Mouse (Mus musculus): ENCODE measurements at regions not wholly inside any gene's neighbourhood (a gene's known extent, or its start where the extent isn't known, plus 50 kb on each side); places are given as distances from the start of the nearest gene placed in this dataset.

- no peaks in the 10 kb centered on the region for H3K4me1 ChIP-seq (replicated peaks; ENCODE audit: control insufficient read depth, insufficient read depth, low read length)
- H3K36me3 ChIP-seq (ENCODE audit: control insufficient read depth, insufficient read depth, low read length), result no peaks in the 10 kb centered on the region
- no peak overlapping the region for H3K27ac ChIP-seq (ENCODE audit: low read length)
- ATAC-seq (ENCODE audit: low read depth), result no peak
- no peak overlapping the region for H3K9ac ChIP-seq (ENCODE audit: low read length)
- no peak overlapping the region for H3K4me2 ChIP-seq (ENCODE audit: low read depth, low read length)
- no peaks in the 10 kb centered on the region; the same call in 1 of the 2 replicates for H3K27me3 ChIP-seq (ENCODE audit: control insufficient read depth, insufficient read depth, low read depth, low read length)
- H3K9me3 ChIP-seq (ENCODE audit: control insufficient read depth, low read length), result no peaks in the 10 kb centered on the region
- 55% methylated on average over 3 of the region's 3 CpGs for WGBS
- no peak overlapping the region for H3K4me3 ChIP-seq (ENCODE audit: low read length)
Measured at GRCm38 (mm10) chr15:102807353-102807752, 85.4 kb upstream of the Calcoco1 start.

- Histone ChIP-seq H3K4me3 (ENCODE audit: low read length) (no peak overlapping the region), H3K27me3 (ENCODE audit: control insufficient read depth, insufficient read depth, low read depth, low read length) (no peaks in the 10 kb centered on the region), H3K4me2 (ENCODE audit: low read depth, low read length) (no peak overlapping the region), H3K4me1 (replicated peaks; ENCODE audit: control insufficient read depth, insufficient read depth, low read length) (no peaks in the 10 kb centered on the region), H3K9me3 (ENCODE audit: control insufficient read depth, low read length) (no peaks in the 10 kb centered on the region), H3K36me3 (ENCODE audit: control insufficient read depth, insufficient read depth, low read length) (no peaks in the 10 kb centered on the region), H3K27ac (ENCODE audit: low read length) (no peak overlapping the region), H3K9ac (ENCODE audit: low read length) (no peak overlapping the region)
- ATAC-seq (ENCODE audit: low read depth), result no peak
- WGBS, result 58% methylated on average over 12 of the region's 12 CpGs
Measured at GRCm38 (mm10) chr15:102819181-102819580, 97.2 kb upstream of the Calcoco1 start.

GRCm38 (mm10) chr15:102839688-102840087 is 81.2 kb upstream of the Hoxc13 start:
- H3K4me2 ChIP-seq (ENCODE audit: low read depth, low read length), result no peak overlapping the region
- no peaks in the 10 kb centered on the region for H3K4me1 ChIP-seq (replicated peaks; ENCODE audit: control insufficient read depth, insufficient read depth, low read length)
- peaks cover 2% of the 10 kb centered on the region; the same call in 1 of the 2 replicates for H3K27me3 ChIP-seq (ENCODE audit: control insufficient read depth, insufficient read depth, low read depth, low read length)
- no peaks in the 10 kb centered on the region for H3K9me3 ChIP-seq (ENCODE audit: control insufficient read depth, low read length)
- ATAC-seq (ENCODE audit: low read depth), result no peak
- WGBS, result 71% methylated on average over 5 of the region's 5 CpGs
- H3K9ac ChIP-seq (ENCODE audit: low read length), result no peak overlapping the region
- H3K27ac ChIP-seq (ENCODE audit: low read length), result no peak overlapping the region
- no peaks in the 10 kb centered on the region for H3K36me3 ChIP-seq (ENCODE audit: control insufficient read depth, insufficient read depth, low read length)
- H3K4me3 ChIP-seq (ENCODE audit: low read length), result no peak overlapping the region

- H3K27me3 ChIP-seq (ENCODE audit: control insufficient read depth, insufficient read depth, low read depth, low read length), result no peaks in the 10 kb centered on the region
- no peak overlapping the region for H3K9ac ChIP-seq (ENCODE audit: low read length)
- ATAC-seq (ENCODE audit: low read depth), result peak; percentile 41; the same call in 1 of the 2 replicates
- no peaks in the 10 kb centered on the region for H3K4me1 ChIP-seq (replicated peaks; ENCODE audit: control insufficient read depth, insufficient read depth, low read length)
- no peak overlapping the region for H3K27ac ChIP-seq (ENCODE audit: low read length)
- WGBS, result 45% methylated on average over 6 of the region's 6 CpGs
- H3K4me2 ChIP-seq (ENCODE audit: low read depth, low read length), result no peak overlapping the region
- no peaks in the 10 kb centered on the region for H3K9me3 ChIP-seq (ENCODE audit: control insufficient read depth, low read length)
- no peaks in the 10 kb centered on the region for H3K36me3 ChIP-seq (ENCODE audit: control insufficient read depth, insufficient read depth, low read length)
- no peak overlapping the region for H3K4me3 ChIP-seq (ENCODE audit: low read length)
Measured at GRCm38 (mm10) chr15:102862374-102862773, 58.5 kb upstream of the Hoxc13 start.

- Histone ChIP-seq H3K4me2 (ENCODE audit: low read depth, low read length) (no peak overlapping the region), H3K4me1 (replicated peaks; ENCODE audit: control insufficient read depth, insufficient read depth, low read length) (no peaks in the 10 kb centered on the region), H3K4me3 (ENCODE audit: low read length) (no peak overlapping the region), H3K36me3 (ENCODE audit: control insufficient read depth, insufficient read depth, low read length) (no peaks in the 10 kb centered on the region), H3K9ac (ENCODE audit: low read length) (no peak overlapping the region), H3K27me3 (ENCODE audit: control insufficient read depth, insufficient read depth, low read depth, low read length) (no peaks in the 10 kb centered on the region; the same call in 1 of the 2 replicates), H3K27ac (ENCODE audit: low read length) (no peak overlapping the region), H3K9me3 (ENCODE audit: control insufficient read depth, low read length) (no peaks in the 10 kb centered on the region)
- no peak for ATAC-seq (ENCODE audit: low read depth)
- WGBS, result 83% methylated on average over 3 of the region's 3 CpGs
Measured at GRCm38 (mm10) chr15:102866788-102867187, 54.1 kb upstream of the Hoxc13 start.

Measured in lung, embryonic 16.5 days (tissue).